Mouse (Mus musculus) ES-Bruce4 (cell line): Measurements from ENCODE around the gene Pih1d1. TPM values are rescaled to one million over a fixed set of nuclear protein-coding genes. Genes with fewer than 3 reads are reported as not detected.
A peak's percentile ranks its signal among the peaks of the same experiment; 100 is the strongest.

Source experiments
- H3K27ac ChIP-seq: 2 replicates; pipeline ENCODE4 v1.5.1; 2012; ENCODE audit warnings: low read length, inconsistent platforms; ENCODE audit not compliant: insufficient read depth
- H3K27me3 ChIP-seq: 2 replicates; pipeline ENCODE4 v1.6.1; 2012; ENCODE audit warnings: mild to moderate bottlenecking, low read length, inconsistent platforms; ENCODE audit not compliant: control insufficient read depth, poor library complexity, insufficient read depth, severe bottlenecking
- H3K36me3 ChIP-seq: 2 replicates; pipeline ENCODE4 v1.6.1; 2012; ENCODE audit warnings: inconsistent platforms, mild to moderate bottlenecking, low read length, moderate library complexity; ENCODE audit not compliant: control insufficient read depth, poor library complexity, insufficient read depth, severe bottlenecking
- H3K4me1 ChIP-seq: one replicate; pipeline ENCODE4 v1.8.1; 2011; ENCODE audit warnings: low read length; ENCODE audit not compliant: control insufficient read depth, insufficient read depth
- H3K4me3 ChIP-seq: 2 replicates; pipeline ENCODE4 v1.5.1; 2011; ENCODE audit warnings: low read depth, mild to moderate bottlenecking, low read length
- H3K9ac ChIP-seq: 2 replicates; pipeline ENCODE4 v1.6.1; 2012; ENCODE audit warnings: low read depth, mild to moderate bottlenecking, inconsistent platforms; ENCODE audit not compliant: poor library complexity, severe bottlenecking
- H3K9me3 ChIP-seq: replicated peaks from 2 replicates; pipeline ENCODE4 v1.6.1; 2012; ENCODE audit warnings: mild to moderate bottlenecking, low read length, inconsistent platforms; ENCODE audit not compliant: control insufficient read depth, poor library complexity, insufficient read depth, severe bottlenecking
- CTCF ChIP-seq: IDR thresholded peaks from one replicate; pipeline ENCODE4 v1.8.1; 2011; ENCODE audit warnings: low read depth, low read length
- EP300 ChIP-seq: IDR thresholded peaks from 2 replicates; pipeline ENCODE4 v1.6.1; 2011; ENCODE audit warnings: low read depth, low read length; ENCODE audit not compliant: insufficient read depth
- POLR2A ChIP-seq: IDR thresholded peaks from one replicate; pipeline ENCODE4 v1.8.1; 2011; ENCODE audit warnings: low read length; ENCODE audit not compliant: insufficient read depth
- polyA plus RNA-seq: library from polyadenylated mRNA; stranded (reverse); fragments of >200 nt; gene quantifications from 2 replicates; pipeline ENCODE4 v1.2.4, GENCODE M21; 2011; ENCODE audit warnings: low read depth; ENCODE audit not compliant: missing spikeins, insufficient read depth, insufficient read length

Gene Pih1d1
- polyA plus RNA-seq, 1 experiment: 38.5 TPM

- peaks cover 2% of the 10 kb centered on the region for H3K4me1 ChIP-seq
- no peak overlapping the region for H3K4me3 ChIP-seq
Measured at GRCm38 (mm10) chr7:45178550-45178949, 24.4 kb downstream of the Pih1d1 start.

GRCm38 (mm10) chr7:45179469-45179868 lies 25.4 kb downstream of the Pih1d1 start, which contains the start of gene Gfy:
Gene Gfy (minus strand): TSS chr7:45179569.
- no peak within 1 kb of the TSS for H3K4me3 ChIP-seq
- H3K36me3 ChIP-seq: no peaks in the 10 kb centered on the region
- H3K27ac ChIP-seq: no peak within 1 kb of the TSS
- TF ChIP-seq CTCF (no peak), POLR2A (no peak), EP300 (no peak)
- no peaks in the 10 kb centered on the region for H3K9me3 ChIP-seq
- H3K9ac ChIP-seq: no peak within 1 kb of the TSS
- H3K27me3 ChIP-seq: peaks cover 6% of the 10 kb centered on the region
- no peaks in the 10 kb centered on the region for H3K4me1 ChIP-seq

More at GRCm38 (mm10) chr7:45178550-45178949, 24.4 kb downstream of the Pih1d1 start:
- Histone ChIP-seq H3K9me3 (no peaks in the 10 kb centered on the region), H3K27me3 (peaks cover 6% of the 10 kb centered on the region), H3K27ac (no peak overlapping the region), H3K9ac (no peak overlapping the region), H3K36me3 (no peaks in the 10 kb centered on the region)
- no peak for TF ChIP-seq EP300
- no peak for TF ChIP-seq POLR2A
- no peak for TF ChIP-seq CTCF

DNA sequence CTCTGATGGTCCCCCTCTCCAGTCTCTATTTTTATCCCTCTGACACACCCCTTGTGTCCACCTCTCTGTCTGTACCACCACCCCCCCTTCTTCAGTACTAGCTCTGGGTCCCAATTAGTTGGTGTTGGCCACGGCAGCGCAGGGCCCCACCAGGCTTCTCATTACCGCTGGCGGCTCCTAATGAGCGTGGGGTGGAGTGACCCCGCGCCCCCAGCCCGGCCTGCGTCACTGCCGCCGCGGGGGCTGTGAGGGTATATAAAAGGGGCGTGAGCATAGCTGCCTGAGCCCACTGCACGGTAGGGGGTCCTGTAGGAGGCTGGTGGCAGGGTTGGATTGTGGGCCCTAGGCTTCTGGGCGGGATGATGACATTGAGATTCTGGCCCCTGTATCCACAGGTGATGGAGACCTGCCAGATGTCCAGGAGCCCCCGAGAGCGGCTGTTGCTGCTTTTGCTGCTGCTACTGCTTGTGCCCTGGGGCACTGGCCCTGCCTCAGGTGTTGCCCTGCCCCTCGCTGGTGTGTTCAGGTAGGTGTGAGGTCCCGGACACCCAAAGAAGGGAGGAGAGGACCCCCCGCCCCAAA lies 26.9 kb downstream of the Pih1d1 start, which contains the start of gene Pth2:
Pth2 (plus strand) TSS at position 100 of the 582 bp plus-strand sequence.
- H3K36me3 ChIP-seq: no peaks in the 10 kb centered on the region
- TF ChIP-seq CTCF (no peak), EP300 (no peak), POLR2A (no peak)
- H3K4me1 ChIP-seq: no peaks in the 10 kb centered on the region
- peak within 1 kb of the TSS; percentile 41 for H3K9ac ChIP-seq
- peak within 1 kb of the TSS; percentile 71 for H3K4me3 ChIP-seq
- no peak within 1 kb of the TSS for H3K27ac ChIP-seq
- no peaks in the 10 kb centered on the region for H3K9me3 ChIP-seq
- H3K27me3 ChIP-seq: peaks cover 6% of the 10 kb centered on the region

DNA sequence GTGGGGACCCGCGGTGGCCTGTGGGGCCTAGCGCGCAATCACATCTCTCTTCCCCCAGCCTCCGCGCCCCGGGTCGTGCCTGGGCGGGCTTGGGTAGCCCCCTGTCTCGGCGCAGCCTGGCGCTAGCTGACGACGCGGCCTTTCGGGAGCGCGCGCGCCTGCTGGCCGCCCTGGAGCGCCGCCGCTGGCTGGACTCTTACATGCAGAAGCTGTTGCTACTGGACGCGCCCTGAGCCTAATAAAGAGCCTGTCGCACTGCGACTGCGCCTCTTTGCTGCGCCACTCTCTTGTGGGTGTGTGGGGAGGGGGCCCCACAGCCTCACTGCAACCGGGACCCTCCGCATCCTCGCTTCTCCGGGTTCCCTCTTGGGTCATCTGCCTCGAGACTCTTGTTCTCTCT lies 27.4 kb downstream of the Pih1d1 start:
- H3K36me3 ChIP-seq: no peaks in the 10 kb centered on the region
- H3K9ac ChIP-seq: peak overlapping the region; percentile 41
- peaks cover 2% of the 10 kb centered on the region for H3K27me3 ChIP-seq
- no peaks in the 10 kb centered on the region for H3K4me1 ChIP-seq
- TF ChIP-seq CTCF (peak; percentile 31), POLR2A (no peak), EP300 (0 out of 2 replicates have a peak, but pooled peaks have one; percentile 7)
- H3K9me3 ChIP-seq: no peaks in the 10 kb centered on the region
- H3K27ac ChIP-seq: no peak overlapping the region
- H3K4me3 ChIP-seq: peak overlapping the region; percentile 71

DNA sequence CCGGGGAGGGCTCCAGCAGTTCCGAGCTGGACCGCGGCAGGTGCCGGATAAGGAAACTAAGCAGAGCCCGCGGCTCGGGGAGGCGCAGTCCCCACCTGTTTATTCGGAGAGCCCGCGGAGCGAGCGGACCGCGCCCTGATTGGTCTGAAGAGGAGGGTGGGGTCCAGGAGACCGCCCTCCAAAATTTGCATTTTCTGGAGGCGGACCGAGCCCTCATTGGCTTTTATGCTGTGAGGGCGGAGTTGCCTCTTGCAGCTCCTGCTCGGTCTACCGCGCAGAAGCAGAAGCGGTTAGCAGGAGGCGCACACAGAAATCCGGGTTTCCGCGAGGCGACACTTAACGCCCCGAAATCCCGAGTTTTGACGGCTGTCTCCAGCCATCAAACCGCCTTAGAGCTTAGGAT lies 28.1 kb downstream of the Pih1d1 start:
- H3K4me1 ChIP-seq: no peaks in the 10 kb centered on the region
- peak overlapping the region; percentile 58 for H3K9ac ChIP-seq
- TF ChIP-seq POLR2A (peak; percentile 81), EP300 (no peak), CTCF (no peak)

GRCm38 (mm10) chr7:45182606-45183005 lies 28.5 kb downstream of the Pih1d1 start:
- Histone ChIP-seq H3K9ac (peak overlapping the region; percentile 58), H3K27ac (no peak overlapping the region), H3K36me3 (no peaks in the 10 kb centered on the region), H3K4me1 (no peaks in the 10 kb centered on the region), H3K9me3 (no peaks in the 10 kb centered on the region), H3K4me3 (peak overlapping the region; percentile 57), H3K27me3 (no peaks in the 10 kb centered on the region; the same call in 1 of the 2 replicates)
- TF ChIP-seq CTCF (no peak), EP300 (no peak)

More for the DNA sequence above, 28.1 kb downstream of the Pih1d1 start:
- H3K36me3 ChIP-seq: no peaks in the 10 kb centered on the region
- peak overlapping the region; percentile 71 for H3K4me3 ChIP-seq
- H3K27ac ChIP-seq: no peak overlapping the region
- H3K9me3 ChIP-seq: no peaks in the 10 kb centered on the region
- H3K27me3 ChIP-seq: peaks cover 2% of the 10 kb centered on the region
